Mouse (Mus musculus): ENCODE measurements around the gene Rsrc2.
"Not testable (repeated sequence)": the region's sequence is repeated elsewhere in the genome, so short reads cannot be mapped to it uniquely, and the experiment has no call there.

Gene Rsrc2

GRCm38 (mm10) chr5:123749065-123750064 lies at the start of gene Rsrc2, which contains the start of gene Kntc1:
Gene Rsrc2, minus strand, starts transcription at chr5:123749414.
Gene Kntc1, plus strand, starts transcription at chr5:123749716.
- DNase-seq (ENCODE audit: extremely low read depth, low read depth), result peak; percentile 97

- no peak for DNase-seq (ENCODE audit: extremely low read depth, low read depth)
These were observed 43.9 kb upstream of the Rsrc2 start for GRCm38 (mm10) chr5:123793081-123793480.

GRCm38 (mm10) chr5:123788976-123789375 lies 39.8 kb upstream of the Rsrc2 start:
- no peak for DNase-seq (ENCODE audit: extremely low read depth, low read depth)

DNA sequence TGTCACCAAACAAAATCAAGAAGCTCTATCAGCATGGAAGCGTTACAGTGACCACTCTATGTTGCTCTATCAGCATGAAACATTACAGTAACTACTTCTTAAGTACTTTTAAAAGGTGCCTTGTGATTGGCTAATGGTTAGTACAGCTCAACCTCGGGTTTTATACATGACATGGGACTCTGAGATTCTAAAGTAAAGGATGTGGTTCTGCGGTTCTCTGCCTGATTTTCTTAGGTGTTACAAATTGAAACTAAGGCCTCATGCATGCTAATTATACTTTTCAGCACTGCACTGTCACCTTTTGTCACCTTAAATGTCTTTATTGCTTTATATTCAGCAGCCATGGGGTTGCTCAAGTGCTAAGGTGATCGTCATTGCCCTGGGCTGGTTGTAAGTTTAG lies 32.6 kb upstream of the Rsrc2 start:
- no peak for DNase-seq (ENCODE audit: extremely low read depth, low read depth)

- DNase-seq (ENCODE audit: extremely low read depth, low read depth), result no peak
These were observed 31.5 kb upstream of the Rsrc2 start for GRCm38 (mm10) chr5:123780716-123781115.

- no peak for DNase-seq (ENCODE audit: extremely low read depth, low read depth)
These were observed 24.2 kb upstream of the Rsrc2 start for GRCm38 (mm10) chr5:123773441-123773840.

DNA sequence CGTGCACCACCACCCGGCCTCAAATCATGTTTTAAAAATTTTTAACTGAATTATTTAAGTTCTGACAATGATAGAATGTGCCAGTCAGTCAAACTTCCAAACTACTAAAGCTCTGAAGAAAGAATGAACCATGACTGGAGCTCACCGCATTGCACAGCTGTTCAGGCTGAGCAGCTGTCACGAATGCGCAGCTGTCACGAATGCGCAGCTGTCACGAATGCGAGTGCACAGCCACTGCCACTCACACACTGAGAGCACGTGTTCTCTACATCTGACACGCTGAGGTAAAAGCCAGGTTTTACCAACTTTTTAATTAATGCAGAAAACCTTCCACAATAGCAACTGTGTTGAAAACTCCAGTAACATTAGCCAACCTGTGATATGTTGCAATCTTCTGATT lies 17.2 kb upstream of the Rsrc2 start:
- DNase-seq (ENCODE audit: extremely low read depth, low read depth), result not testable (repeated sequence)

- no peak for DNase-seq (ENCODE audit: extremely low read depth, low read depth)
These were observed 16.3 kb upstream of the Rsrc2 start for GRCm38 (mm10) chr5:123765506-123765905.

DNA sequence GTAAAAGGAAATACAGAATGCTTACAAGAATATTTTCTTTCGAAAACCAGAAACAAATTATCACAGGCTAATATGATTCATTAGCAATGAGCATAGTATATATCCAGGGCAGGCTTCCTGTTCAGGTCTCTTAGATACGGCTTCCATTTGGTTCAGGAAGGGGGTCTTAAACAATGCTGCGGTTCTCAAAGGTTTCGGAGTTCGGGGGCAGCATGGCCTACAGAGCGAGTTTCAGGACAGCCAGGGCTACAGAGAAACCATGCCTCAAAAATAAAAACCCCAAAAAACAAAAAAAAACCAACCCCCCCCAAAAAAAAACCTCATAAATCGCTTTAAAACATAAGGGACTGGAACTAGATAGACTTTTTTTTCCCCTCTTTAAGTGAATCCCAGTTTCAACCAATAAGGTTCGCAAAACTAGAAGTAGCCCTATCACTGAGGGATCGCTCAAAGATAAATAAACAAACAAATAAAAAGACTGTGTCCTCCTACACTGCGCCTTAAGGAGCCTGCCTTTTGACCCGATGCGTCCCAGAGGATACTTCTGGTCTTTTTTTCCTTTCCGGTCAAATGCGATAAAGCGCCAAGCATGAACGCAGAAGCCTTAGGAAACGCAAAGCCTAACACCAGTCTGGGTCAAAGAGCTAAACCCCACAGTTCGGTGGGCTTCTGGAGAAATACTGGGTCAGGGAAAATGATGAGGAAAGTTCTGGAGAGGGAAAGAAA lies 712 bp downstream of the Rsrc2 start:
- peak; percentile 23 for DNase-seq (ENCODE audit: extremely low read depth, low read depth)

- DNase-seq (ENCODE audit: extremely low read depth, low read depth), result no peak
These were observed 1.6 kb downstream of the Rsrc2 start for GRCm38 (mm10) chr5:123747604-123748003.

GRCm38 (mm10) chr5:123746253-123746652 lies 3.0 kb downstream of the Rsrc2 start:
- no peak for DNase-seq (ENCODE audit: extremely low read depth, low read depth)

DNA sequence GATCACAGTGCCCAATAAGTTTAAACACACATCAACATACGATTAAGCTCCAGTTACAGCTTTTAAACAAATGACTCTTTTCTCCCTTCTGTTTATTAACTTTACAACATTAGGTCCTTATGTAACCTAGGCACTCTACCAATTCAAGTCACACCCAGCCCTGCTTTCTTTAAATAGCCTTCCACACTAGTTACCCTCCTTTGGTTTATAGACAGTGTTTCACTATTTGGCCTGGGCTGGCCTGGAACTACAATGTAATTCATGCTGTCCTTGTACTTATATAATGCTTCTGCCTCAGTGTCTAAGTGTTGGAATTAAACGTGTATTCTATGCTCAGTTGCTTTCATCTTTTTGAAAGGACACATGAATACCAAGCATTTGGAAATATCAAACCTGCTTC lies 4.9 kb downstream of the Rsrc2 start:
- no peak for DNase-seq (ENCODE audit: extremely low read depth, low read depth)

DNA sequence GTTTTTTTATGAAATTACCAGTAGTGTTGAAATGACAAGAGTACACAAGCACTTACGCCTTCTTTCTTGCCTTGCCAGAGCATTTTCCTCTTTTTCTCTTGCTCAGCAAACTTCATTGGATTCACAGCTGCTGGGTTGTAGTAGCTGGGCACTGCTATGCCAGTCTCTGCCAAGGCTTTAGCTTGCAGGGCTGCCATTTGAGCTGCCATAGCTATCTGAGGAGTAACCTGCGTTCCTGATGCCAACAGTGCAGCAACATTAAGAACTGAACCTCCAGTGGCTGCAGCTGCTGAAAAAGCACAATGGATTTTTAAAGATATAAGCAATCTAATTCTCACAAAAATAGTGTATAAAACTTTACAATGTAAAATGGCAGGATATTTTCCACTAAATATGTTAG lies 18.2 kb downstream of the Rsrc2 start:
- no peak for DNase-seq (ENCODE audit: extremely low read depth, low read depth)

GRCm38 (mm10) chr5:123723816-123724215 lies 25.4 kb downstream of the Rsrc2 start:
- DNase-seq (ENCODE audit: extremely low read depth, low read depth), result not testable (repeated sequence)

- peak; percentile 94 for DNase-seq (ENCODE audit: extremely low read depth, low read depth)
These were observed 28.6 kb downstream of the Rsrc2 start, which contains the start of gene Zcchc8 for GRCm38 (mm10) chr5:123720328-123721311. Gene Zcchc8, minus strand, starts transcription at chr5:123721100.

DNA sequence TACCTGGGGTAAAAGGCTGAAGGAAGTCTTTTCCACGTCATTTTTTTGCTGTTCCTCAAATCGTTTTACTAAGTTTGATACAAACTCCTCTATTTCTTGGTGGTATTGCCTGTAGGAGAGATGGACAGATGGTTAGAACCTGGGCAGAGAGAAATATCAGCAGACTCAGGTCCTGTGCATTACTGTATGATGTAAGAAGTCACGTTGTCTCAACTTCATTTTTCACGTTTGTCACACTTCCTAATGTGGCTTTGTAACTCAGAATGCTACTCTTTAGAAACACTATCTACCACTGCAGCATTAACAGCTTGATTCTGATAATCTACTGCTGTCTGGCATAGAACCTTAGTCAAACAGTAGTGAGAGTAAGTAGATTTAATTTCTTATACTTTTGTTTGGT lies 34.6 kb downstream of the Rsrc2 start:
- DNase-seq (ENCODE audit: extremely low read depth, low read depth), result no peak

GRCm38 (mm10) chr5:123713782-123714181 lies 35.4 kb downstream of the Rsrc2 start:
- no peak for DNase-seq (ENCODE audit: extremely low read depth, low read depth)

GRCm38 (mm10) chr5:123709571-123709970 lies 39.6 kb downstream of the Rsrc2 start:
- DNase-seq (ENCODE audit: extremely low read depth, low read depth), result no peak

DNA sequence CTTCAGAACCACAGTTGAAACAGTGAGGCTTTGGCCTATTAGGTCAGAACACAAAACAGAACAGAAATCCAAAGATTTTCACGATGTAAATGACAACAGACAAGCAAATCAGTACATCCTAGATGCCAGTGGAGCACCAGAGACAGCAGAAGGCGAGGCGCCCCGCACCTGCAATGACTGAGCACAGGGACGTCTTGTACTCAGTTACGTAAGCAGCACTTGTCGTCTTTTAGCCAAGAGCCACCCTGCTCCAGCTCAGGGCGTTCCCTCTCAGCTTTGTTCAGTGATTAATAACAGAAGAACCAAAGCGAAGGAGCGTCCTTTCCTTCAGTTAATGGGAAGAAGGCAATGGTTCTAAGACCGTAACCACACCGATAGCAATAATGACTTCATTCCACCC lies 40.6 kb downstream of the Rsrc2 start:
- DNase-seq (ENCODE audit: extremely low read depth, low read depth), result no peak

DNA sequence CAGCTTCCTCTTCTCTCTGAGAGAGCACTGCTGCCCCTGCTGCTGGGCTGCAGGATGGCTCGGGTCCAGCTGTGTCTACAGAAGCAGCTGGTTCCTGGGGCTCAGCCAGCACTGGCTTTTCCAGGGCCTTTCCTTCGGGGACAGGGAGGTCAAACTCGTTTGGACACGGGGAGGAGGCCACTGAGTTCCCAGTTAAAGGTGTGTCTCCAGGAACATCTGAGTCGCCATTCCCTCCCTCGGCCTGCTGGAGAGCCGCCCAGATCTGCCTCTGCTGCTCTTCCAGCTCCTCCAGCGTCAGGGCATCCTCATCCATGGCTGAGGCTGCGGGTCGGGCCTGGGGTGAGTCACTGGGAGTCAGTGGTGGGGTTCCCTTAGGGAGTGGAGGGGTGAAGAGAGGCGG lies 48.6 kb downstream of the Rsrc2 start:
- no peak for DNase-seq (ENCODE audit: extremely low read depth, low read depth)

DNA sequence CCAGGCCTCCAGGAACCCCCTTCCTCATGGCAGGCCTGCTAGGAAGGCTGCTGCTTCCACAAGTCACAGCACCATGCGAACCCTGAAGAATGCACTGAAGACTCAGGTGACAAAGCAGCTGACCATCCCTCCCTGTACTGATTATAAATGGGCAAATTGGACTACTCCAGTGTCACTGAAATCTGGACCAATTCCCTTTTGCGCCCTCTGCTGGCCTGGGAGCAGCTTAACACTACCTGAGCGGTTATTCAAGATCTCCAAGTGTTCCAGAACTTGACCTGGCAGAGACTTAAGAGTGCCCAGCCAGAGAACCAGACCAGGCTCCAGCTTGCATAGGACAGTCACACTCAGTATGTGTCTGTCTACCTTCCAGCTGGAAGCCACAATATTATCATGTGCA lies 50.0 kb downstream of the Rsrc2 start:
- peak; percentile 33 for DNase-seq (ENCODE audit: extremely low read depth, low read depth)

Measured in MEL-GATA-1-ER (cell line).